Mouse (Mus musculus): ENCODE measurements around the gene Nt5e. TPM values are rescaled to one million over a fixed set of nuclear protein-coding genes. Genes with fewer than 3 reads are reported as not detected.

The Nt5e gene
- polyA plus RNA-seq, 1 experiment from 2014 or later: 2.6 TPM

GRCm38 (mm10) chr9:88297871-88298658, 28.9 kb upstream of the Nt5e start:
- Histone ChIP-seq H3K4me2 (ENCODE audit: low read depth, severe bottlenecking) (no peak overlapping the region), H3K27me3 (ENCODE audit: control insufficient read depth, insufficient read depth, low read length) (no peaks in the 10 kb centered on the region), H3K36me3 (ENCODE audit: control insufficient read depth, insufficient read depth, low read length) (no peaks in the 10 kb centered on the region), H3K27ac (replicated peaks; ENCODE audit: low read depth, low read length) (no peak overlapping the region), H3K9me3 (ENCODE audit: control insufficient read depth, low read length) (no peaks in the 10 kb centered on the region), H3K4me1 (ENCODE audit: control insufficient read depth, insufficient read depth, low read length) (no peaks in the 10 kb centered on the region), H3K9ac (ENCODE audit: low read length) (no peak overlapping the region), H3K4me3 (ENCODE audit: low read depth, low read length) (no peak overlapping the region)
- DNase-seq (ENCODE audit: low spot score): no peak
- WGBS: 83% methylated on average over 8 of the region's 8 CpGs
- ATAC-seq (ENCODE audit: insufficient number of reproducible peaks, low FRiP score, low TSS enrichment, low read depth): no peak

GRCm38 (mm10) chr9:88307019-88307618, 19.9 kb upstream of the Nt5e start:
- H3K4me1 ChIP-seq (ENCODE audit: control insufficient read depth, insufficient read depth, low read length): no peaks in the 10 kb centered on the region
- H3K4me3 ChIP-seq (ENCODE audit: low read depth, low read length): no peak overlapping the region
- no peak overlapping the region for H3K4me2 ChIP-seq (ENCODE audit: low read depth, severe bottlenecking)
- no peak overlapping the region for H3K9ac ChIP-seq (ENCODE audit: low read length)
- no peak for ATAC-seq (ENCODE audit: insufficient number of reproducible peaks, low FRiP score, low TSS enrichment, low read depth)
- H3K36me3 ChIP-seq (ENCODE audit: control insufficient read depth, insufficient read depth, low read length): no peaks in the 10 kb centered on the region
- no peaks in the 10 kb centered on the region for H3K9me3 ChIP-seq (ENCODE audit: control insufficient read depth, low read length)
- H3K27me3 ChIP-seq (ENCODE audit: control insufficient read depth, insufficient read depth, low read length): no peaks in the 10 kb centered on the region
- H3K27ac ChIP-seq (replicated peaks; ENCODE audit: low read depth, low read length): no peak overlapping the region
- no peak for DNase-seq (ENCODE audit: low spot score)
- WGBS: 86% methylated on average over 2 of the region's 2 CpGs

DNA sequence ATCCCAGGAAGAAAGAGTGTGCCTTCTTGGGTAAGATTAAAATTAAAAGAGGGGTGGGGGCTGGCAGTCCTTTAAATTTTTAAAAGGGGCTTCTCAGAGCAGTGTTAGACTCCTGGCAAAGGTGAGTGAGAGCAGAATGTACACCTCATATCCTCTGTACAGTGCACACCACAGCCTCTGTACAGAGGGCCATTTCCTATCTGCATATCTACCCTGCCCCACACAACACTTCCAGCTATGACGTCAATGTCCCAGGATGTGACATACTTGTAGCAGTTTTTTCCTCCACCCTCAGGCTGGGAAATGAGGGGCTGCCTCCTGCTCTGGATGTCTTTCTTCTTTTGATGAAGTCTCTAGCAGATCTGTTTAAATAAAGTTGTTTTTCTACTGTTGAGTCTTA, 17.9 kb upstream of the Nt5e start:
- no peak overlapping the region for H3K27ac ChIP-seq (replicated peaks; ENCODE audit: low read depth, low read length)
- 52% methylated on average over 1 of the region's 1 CpGs for WGBS
- no peak overlapping the region for H3K4me3 ChIP-seq (ENCODE audit: low read depth, low read length)
- DNase-seq (ENCODE audit: low spot score) (no peak), ATAC-seq (ENCODE audit: insufficient number of reproducible peaks, low FRiP score, low TSS enrichment, low read depth) (no peak)
- H3K9ac ChIP-seq (ENCODE audit: low read length): no peak overlapping the region
- no peaks in the 10 kb centered on the region for H3K9me3 ChIP-seq (ENCODE audit: control insufficient read depth, low read length)
- H3K4me2 ChIP-seq (ENCODE audit: low read depth, severe bottlenecking): no peak overlapping the region
- no peaks in the 10 kb centered on the region for H3K36me3 ChIP-seq (ENCODE audit: control insufficient read depth, insufficient read depth, low read length)
- no peaks in the 10 kb centered on the region for H3K4me1 ChIP-seq (ENCODE audit: control insufficient read depth, insufficient read depth, low read length)
- H3K27me3 ChIP-seq (ENCODE audit: control insufficient read depth, insufficient read depth, low read length): no peaks in the 10 kb centered on the region

GRCm38 (mm10) chr9:88319226-88319625, 7.8 kb upstream of the Nt5e start:
- Histone ChIP-seq H3K4me3 (ENCODE audit: low read depth, low read length) (no peak overlapping the region), H3K27ac (replicated peaks; ENCODE audit: low read depth, low read length) (no peak overlapping the region), H3K9ac (ENCODE audit: low read length) (no peak overlapping the region), H3K27me3 (ENCODE audit: control insufficient read depth, insufficient read depth, low read length) (no peaks in the 10 kb centered on the region), H3K9me3 (ENCODE audit: control insufficient read depth, low read length) (no peaks in the 10 kb centered on the region), H3K4me1 (ENCODE audit: control insufficient read depth, insufficient read depth, low read length) (no peaks in the 10 kb centered on the region), H3K4me2 (ENCODE audit: low read depth, severe bottlenecking) (no peak overlapping the region), H3K36me3 (ENCODE audit: control insufficient read depth, insufficient read depth, low read length) (no peaks in the 10 kb centered on the region)
- no peak for DNase-seq (ENCODE audit: low spot score)
- no peak for ATAC-seq (ENCODE audit: insufficient number of reproducible peaks, low FRiP score, low TSS enrichment, low read depth)

DNA sequence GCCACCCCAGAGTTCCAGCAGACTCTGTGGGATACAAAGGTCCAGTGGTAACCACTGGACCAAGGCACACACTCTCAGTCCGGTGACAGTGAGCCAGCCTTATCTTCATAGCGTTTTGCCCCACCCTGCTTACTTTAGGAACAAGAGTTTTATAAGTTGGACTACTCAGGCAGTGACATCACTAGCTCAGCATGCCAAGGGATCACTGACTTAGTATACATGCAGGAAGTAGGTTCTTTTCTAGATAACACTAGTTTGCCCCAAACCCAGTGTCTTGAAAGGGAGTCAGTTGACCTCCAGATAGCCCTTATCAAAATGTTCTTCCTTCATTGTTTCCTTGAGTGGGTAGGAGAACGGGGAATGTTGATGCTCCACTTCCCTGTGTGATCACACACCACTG, 2.4 kb upstream of the Nt5e start:
- ATAC-seq (ENCODE audit: insufficient number of reproducible peaks, low FRiP score, low TSS enrichment, low read depth): no peak
- H3K27me3 ChIP-seq (ENCODE audit: control insufficient read depth, insufficient read depth, low read length): peaks cover 16% of the 10 kb centered on the region
- 91% methylated on average over 3 of the region's 3 CpGs for whole genome bisulfite sequencing

DNA sequence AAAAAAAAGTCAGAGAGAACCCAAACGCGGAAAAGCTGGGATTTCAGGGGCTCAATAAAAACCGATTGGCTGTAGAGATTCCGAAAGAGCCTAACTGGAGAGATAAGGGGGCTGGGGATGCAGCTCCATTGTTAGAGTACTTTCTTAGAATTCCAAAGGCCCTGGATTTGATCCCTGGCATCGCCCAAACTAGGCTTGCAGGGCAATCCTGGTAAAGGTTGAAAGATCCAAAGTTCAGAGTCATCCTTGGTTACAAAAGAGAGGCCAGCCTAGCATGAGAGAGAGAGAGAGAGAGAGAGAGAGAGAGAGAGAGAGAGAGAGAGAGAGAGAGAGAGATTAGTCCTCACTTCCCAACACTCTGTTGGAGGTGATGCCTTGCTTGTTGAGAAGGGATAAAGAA, 1.7 kb downstream of the Nt5e start:
- H3K27me3 ChIP-seq (ENCODE audit: control insufficient read depth, insufficient read depth, low read length): peaks cover 16% of the 10 kb centered on the region
- H3K4me1 ChIP-seq (ENCODE audit: control insufficient read depth, insufficient read depth, low read length): 0 out of 2 replicates have a peak, but pooled peaks cover 3% of the 10 kb centered on the region
- H3K9ac ChIP-seq (ENCODE audit: low read length): no peak overlapping the region
- 17% methylated on average over 5 of the region's 5 CpGs for WGBS
- H3K9me3 ChIP-seq (ENCODE audit: control insufficient read depth, low read length): no peaks in the 10 kb centered on the region
- H3K4me2 ChIP-seq (ENCODE audit: low read depth, severe bottlenecking): no peak overlapping the region
- H3K36me3 ChIP-seq (ENCODE audit: control insufficient read depth, insufficient read depth, low read length): no peaks in the 10 kb centered on the region
- H3K27ac ChIP-seq (replicated peaks; ENCODE audit: low read depth, low read length): no peak overlapping the region
- ATAC-seq (ENCODE audit: insufficient number of reproducible peaks, low FRiP score, low TSS enrichment, low read depth): no peak
- no peak for DNase-seq (ENCODE audit: low spot score)
- no peak overlapping the region for H3K4me3 ChIP-seq (ENCODE audit: low read depth, low read length)

More for the DNA sequence above, 2.4 kb upstream of the Nt5e start:
- Histone ChIP-seq H3K36me3 (ENCODE audit: control insufficient read depth, insufficient read depth, low read length) (no peaks in the 10 kb centered on the region), H3K9me3 (ENCODE audit: control insufficient read depth, low read length) (no peaks in the 10 kb centered on the region), H3K27ac (replicated peaks; ENCODE audit: low read depth, low read length) (no peak overlapping the region), H3K4me2 (ENCODE audit: low read depth, severe bottlenecking) (no peak overlapping the region), H3K4me1 (ENCODE audit: control insufficient read depth, insufficient read depth, low read length) (0 out of 2 replicates have a peak, but pooled peaks cover 3% of the 10 kb centered on the region), H3K9ac (ENCODE audit: low read length) (no peak overlapping the region), H3K4me3 (ENCODE audit: low read depth, low read length) (no peak overlapping the region)
- no peak for DNase-seq (ENCODE audit: low spot score)

- peaks cover 16% of the 10 kb centered on the region for H3K27me3 ChIP-seq (ENCODE audit: control insufficient read depth, insufficient read depth, low read length)
- no peak overlapping the region for H3K4me2 ChIP-seq (ENCODE audit: low read depth, severe bottlenecking)
- H3K27ac ChIP-seq (replicated peaks; ENCODE audit: low read depth, low read length): no peak overlapping the region
- no peaks in the 10 kb centered on the region for H3K36me3 ChIP-seq (ENCODE audit: control insufficient read depth, insufficient read depth, low read length)
- no peaks in the 10 kb centered on the region for H3K9me3 ChIP-seq (ENCODE audit: control insufficient read depth, low read length)
- ATAC-seq (ENCODE audit: insufficient number of reproducible peaks, low FRiP score, low TSS enrichment, low read depth) (no peak), DNase-seq (ENCODE audit: low spot score) (no peak)
- H3K4me3 ChIP-seq (ENCODE audit: low read depth, low read length): no peak overlapping the region
- H3K9ac ChIP-seq (ENCODE audit: low read length): no peak overlapping the region
- 32% methylated on average over 10 of the region's 10 CpGs for WGBS
- H3K4me1 ChIP-seq (ENCODE audit: control insufficient read depth, insufficient read depth, low read length): 0 out of 2 replicates have a peak, but pooled peaks cover 3% of the 10 kb centered on the region
Observed at GRCm38 (mm10) chr9:88329166-88329748, 2.3 kb downstream of the Nt5e start.

- DNase-seq (ENCODE audit: low spot score) (no peak), ATAC-seq (ENCODE audit: insufficient number of reproducible peaks, low FRiP score, low TSS enrichment, low read depth) (no peak)
- 0 out of 2 replicates have a peak, but pooled peaks cover 3% of the 10 kb centered on the region for H3K4me1 ChIP-seq (ENCODE audit: control insufficient read depth, insufficient read depth, low read length)
- no peak overlapping the region for H3K4me2 ChIP-seq (ENCODE audit: low read depth, severe bottlenecking)
- H3K4me3 ChIP-seq (ENCODE audit: low read depth, low read length): no peak overlapping the region
- H3K9ac ChIP-seq (ENCODE audit: low read length): no peak overlapping the region
- peaks cover 16% of the 10 kb centered on the region for H3K27me3 ChIP-seq (ENCODE audit: control insufficient read depth, insufficient read depth, low read length)
- H3K9me3 ChIP-seq (ENCODE audit: control insufficient read depth, low read length): no peaks in the 10 kb centered on the region
- H3K36me3 ChIP-seq (ENCODE audit: control insufficient read depth, insufficient read depth, low read length): no peaks in the 10 kb centered on the region
- H3K27ac ChIP-seq (replicated peaks; ENCODE audit: low read depth, low read length): no peak overlapping the region
- 75% methylated on average over 3 of the region's 3 CpGs for WGBS
Observed at GRCm38 (mm10) chr9:88330316-88330715, 3.3 kb downstream of the Nt5e start.
